In genomic region chrX:169881253-169882219, GRCm38 (mm10) we compare ENCODE assay signal across 8 mouse cellular contexts.
DNase-seq lines count a peak whose midpoint lies in the region; ATAC-seq and TF ChIP-seq lines count a peak whose summit lies in the region.

No protein-coding gene starts in this region.

- peak overlapping the region; percentile 48 to 49; a peak in 3 of 4 replicates for H3K27ac ChIP-seq in heart, embryonic 14.5 days (replicated peaks in 1 of 2; ENCODE audit: control insufficient read depth in 1 of 2, insufficient read depth in 1 of 2, low read depth in 2 of 2, low read length in 2 of 2)
- no peak overlapping the region for H3K27ac ChIP-seq in liver, postnatal 0 days (ENCODE audit: low read depth)

- peak overlapping the region; percentile 72 for H3K4me2 ChIP-seq in heart, embryonic 14.5 days (ENCODE audit: low read length)
- peak overlapping the region; percentile 67 for H3K4me2 ChIP-seq in liver, postnatal 0 days (ENCODE audit: low read depth, low read length)

- no peak for ATAC-seq in heart, embryonic 14.5 days (ENCODE audit: insufficient number of reproducible peaks, insufficient read depth, low FRiP score, low read depth)
- no peak for ATAC-seq in liver, postnatal 0 days

- H3K36me3 ChIP-seq in heart, embryonic 14.5 days (ENCODE audit: control insufficient read depth, insufficient read depth, low read length) = no peaks in the 10 kb centered on the region
- no peaks in the 10 kb centered on the region for H3K36me3 ChIP-seq in liver, postnatal 0 days (replicated peaks; ENCODE audit: insufficient read depth, low read length)

- WGBS in heart, embryonic 14.5 days = 56% methylated on average over 10 of the region's 10 CpGs
- 66% methylated on average over 10 of the region's 10 CpGs for WGBS in liver, postnatal 0 days (ENCODE audit: insufficient replicate concordance)

- no peak for TF ChIP-seq EP300 in liver, postnatal 0 days (IDR thresholded peaks at IDR 0.05; ENCODE audit: low read depth)

- H3K9ac ChIP-seq in heart, embryonic 14.5 days (ENCODE audit: low read length) = peak overlapping the region; percentile 71; the same call in 1 of the 2 replicates
- H3K9ac ChIP-seq in liver, postnatal 0 days (replicated peaks) = no peak overlapping the region

- no peaks in the 10 kb centered on the region for H3K9me3 ChIP-seq in heart, embryonic 14.5 days (ENCODE audit: control insufficient read depth, low read length)
- H3K9me3 ChIP-seq in liver, postnatal 0 days (ENCODE audit: low read length) = no peaks in the 10 kb centered on the region

- no peak for DNase-seq in heart, adult 8-10 months (ENCODE audit: low spot score)
- DNase-seq in brain, embryonic 14.5 days (ENCODE audit: low read depth) = peak; percentile 56
- peak; percentile 37 for DNase-seq in gastrocnemius, postnatal 25 days
- no peak for DNase-seq in liver, postnatal 0 days
- DNase-seq in layer of hippocampus, postnatal 36 days = no peak
- DNase-seq in cerebellum, postnatal 25 days = no peak
- no peak for DNase-seq in right cerebral cortex, adult 18-20 months

- no peak for TF ChIP-seq CTCF in brain, embryonic 14.5 days (IDR thresholded peaks at IDR 0.05; ENCODE audit: borderline replicate concordance, extremely low read depth, insufficient read depth, insufficient read length)
- TF ChIP-seq CTCF in liver, postnatal 0 days (IDR thresholded peaks at IDR 0.05; ENCODE audit: low read depth) = no peak

- H3K4me3 ChIP-seq in heart, embryonic 14.5 days (ENCODE audit: control insufficient read depth in 1 of 2, insufficient read depth in 1 of 2, low read depth in 1 of 2, low read length in 2 of 2) = peak overlapping the region; percentile 52 to 56
- H3K4me3 ChIP-seq in liver, postnatal 0 days (ENCODE audit: low read depth, low read length) = peak overlapping the region; percentile 55; the same call in 1 of the 2 replicates

- no peaks in the 10 kb centered on the region for H3K4me1 ChIP-seq in heart, embryonic 14.5 days (ENCODE audit: control insufficient read depth in 2 of 2, insufficient read depth in 2 of 2, low read length in 2 of 2)
- no peaks in the 10 kb centered on the region for H3K4me1 ChIP-seq in liver, postnatal 0 days (ENCODE audit: insufficient read depth)

- no peak for TF ChIP-seq POLR2A in brain, embryonic 14.5 days (IDR thresholded peaks at IDR 0.05; ENCODE audit: borderline replicate concordance, extremely low read depth, insufficient read depth, insufficient read length, poor library complexity, severe bottlenecking)

- 0 out of 2 replicates have a peak, but pooled peaks cover 3% of the 10 kb centered on the region for H3K27me3 ChIP-seq in heart, embryonic 14.5 days (ENCODE audit: control insufficient read depth, insufficient read depth, low read length)
- no peaks in the 10 kb centered on the region; the same call in 1 of the 2 replicates for H3K27me3 ChIP-seq in liver, postnatal 0 days (ENCODE audit: insufficient read depth, low read length)

Comparison
In these comparisons a context has a peak if more than half of its experiments do, and no peak if none do; other contexts are left out.
1. DNase-seq: peak in brain, embryonic 14.5 days (single experiment) and gastrocnemius, postnatal 25 days (single experiment); none in heart, adult 8-10 months (single experiment), liver, postnatal 0 days (single experiment), layer of hippocampus, postnatal 36 days (0 of 2), cerebellum, postnatal 25 days (0 of 2) and right cerebral cortex, adult 18-20 months (single experiment).